Mouse (Mus musculus): ENCODE data around the gene Ahcyl2.

DNA sequence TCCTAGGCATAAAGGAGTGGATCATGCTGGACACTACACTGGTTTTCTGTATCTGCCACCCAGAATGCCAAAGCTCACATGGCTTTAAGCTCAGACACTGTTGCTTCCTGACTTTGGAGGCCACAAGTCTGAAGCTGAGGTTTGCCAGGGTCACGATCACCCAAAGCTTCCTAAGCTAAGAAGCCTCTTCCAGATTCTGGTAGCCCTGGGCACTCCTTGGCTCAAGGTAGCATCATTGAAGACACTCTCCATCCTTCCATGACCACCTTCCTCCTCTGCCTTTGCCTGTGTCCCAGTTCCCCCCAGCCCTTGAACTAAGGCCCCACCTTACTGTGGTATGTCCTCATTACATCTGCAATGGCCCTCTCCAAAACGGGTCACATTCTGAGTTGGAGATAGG is 45.9 kb upstream of the Ahcyl2 start:
- TF ChIP-seq USF1 (IDR thresholded peaks at IDR 0.05; ENCODE audit: low read depth, low read length), result no peak
- no peak for TF ChIP-seq ETS1 (conservative IDR thresholded peaks at IDR 0.05; ENCODE audit: low read depth, low read length)

All from CH12.LX (cell line).